ENCODE assay signal across 22 mouse cellular contexts in genomic region chr10:34531766-34532165, GRCm38 (mm10). TPM values are rescaled to one million over a fixed set of nuclear protein-coding genes. Genes with fewer than 3 reads are reported as not detected.
"Had no signal": no experiment of that assay in that cellular context is flagged by ENCODE, and none has a peak within 500 bp of the region (broad histone marks: within the 10 kb centered on the region; RNA-seq: fewer than 3 reads in every experiment).

No protein-coding gene starts in this region.

- DNase-seq: kidney, postnatal 4 days; left cerebral cortex, postnatal 4 days; lung, adult 18-20 months; lung, postnatal 10 days; lung, postnatal 36 days; right cerebral cortex, postnatal 25 days; spleen, adult 18-20 months; thymus, adult 18-20 months; thymus, postnatal 36 days had no signal

- H3K9me3 ChIP-seq: limb, embryonic 15.5 days; liver, embryonic 12.5 days; liver, embryonic 15.5 days; lung, embryonic 15.5 days; midbrain, embryonic 10.5 days; midbrain, embryonic 13.5 days; neural tube, embryonic 13.5 days had no signal

- H3K27ac ChIP-seq: kidney, embryonic 15.5 days; limb, embryonic 12.5 days; limb, embryonic 15.5 days; liver, embryonic 12.5 days; liver, embryonic 15.5 days; lung, embryonic 15.5 days; midbrain, embryonic 10.5 days; midbrain, embryonic 13.5 days; neural tube, embryonic 13.5 days had no signal

- H3K4me1 ChIP-seq: limb, embryonic 12.5 days; limb, embryonic 15.5 days; liver, embryonic 12.5 days; liver, embryonic 15.5 days; lung, embryonic 15.5 days; megakaryocyte, embryonic 14.5 days; midbrain, embryonic 10.5 days; midbrain, embryonic 13.5 days; neural tube, embryonic 13.5 days had no signal

- H3K27me3 ChIP-seq: kidney, embryonic 15.5 days; limb, embryonic 12.5 days; limb, embryonic 15.5 days; liver, embryonic 12.5 days; liver, embryonic 15.5 days; lung, embryonic 15.5 days; megakaryocyte, embryonic 14.5 days; midbrain, embryonic 13.5 days; neural tube, embryonic 13.5 days had no signal

- ATAC-seq: liver, embryonic 12.5 days; midbrain, embryonic 13.5 days; midbrain, embryonic 16.5 days had no signal

- H3K9ac ChIP-seq: kidney, embryonic 15.5 days; limb, embryonic 12.5 days; limb, embryonic 15.5 days; liver, embryonic 12.5 days; liver, embryonic 15.5 days; lung, embryonic 15.5 days; midbrain, embryonic 13.5 days; neural tube, embryonic 13.5 days had no signal

- H3K4me2 ChIP-seq: kidney, embryonic 15.5 days; limb, embryonic 12.5 days; limb, embryonic 15.5 days; liver, embryonic 12.5 days; liver, embryonic 15.5 days; lung, embryonic 15.5 days; midbrain, embryonic 13.5 days; neural tube, embryonic 13.5 days had no signal

- H3K4me3 ChIP-seq: kidney, embryonic 15.5 days; limb, embryonic 12.5 days; limb, embryonic 15.5 days; liver, embryonic 12.5 days; liver, embryonic 15.5 days; lung, embryonic 15.5 days; megakaryocyte, embryonic 14.5 days; midbrain, embryonic 10.5 days; midbrain, embryonic 13.5 days; myocyte; neural tube, embryonic 13.5 days had no signal

- H3K36me3 ChIP-seq: kidney, embryonic 15.5 days; limb, embryonic 12.5 days; limb, embryonic 15.5 days; liver, embryonic 12.5 days; liver, embryonic 15.5 days; lung, embryonic 15.5 days; midbrain, embryonic 10.5 days; midbrain, embryonic 13.5 days; neural tube, embryonic 13.5 days had no signal

RNA-seq across cellular contexts. Expression of gene Frk, which starts 48.6 kb away (rescaled TPM):
- total RNA-seq: monocyte, adult 5-6 weeks had no signal
